Mouse (Mus musculus) CD4-positive, CD25-positive, alpha-beta regulatory T cell, adult 2 months (primary cell): ENCODE data around the gene Slc25a29.

ENCODE experiments used
- DNase-seq: peaks from one replicate; pipeline ENCODE4 v3.0.0-alpha.2; 2012; ENCODE audit warnings: low read depth, low spot score

Gene Slc25a29

DNA sequence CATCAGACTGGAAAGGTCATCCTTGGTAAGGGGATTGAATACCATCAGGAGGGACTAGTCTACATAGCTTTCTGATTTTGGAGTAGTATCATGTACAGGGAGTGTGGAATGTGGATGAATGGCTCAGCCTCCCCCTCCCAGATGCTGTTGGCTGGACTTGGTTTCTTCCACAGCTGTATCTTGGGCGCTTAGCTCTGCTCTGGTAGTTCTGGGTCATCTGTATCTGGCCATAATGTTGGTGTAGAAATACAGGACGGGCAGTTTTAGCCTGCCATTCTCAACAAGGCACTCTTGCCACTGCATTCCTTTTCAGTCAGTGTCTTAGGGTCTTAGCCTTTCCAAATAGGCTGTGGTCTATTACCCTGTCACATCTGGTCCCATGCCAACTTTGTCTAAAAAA, 34.1 kb downstream of the Slc25a29 start:
- no peak for DNase-seq

DNA sequence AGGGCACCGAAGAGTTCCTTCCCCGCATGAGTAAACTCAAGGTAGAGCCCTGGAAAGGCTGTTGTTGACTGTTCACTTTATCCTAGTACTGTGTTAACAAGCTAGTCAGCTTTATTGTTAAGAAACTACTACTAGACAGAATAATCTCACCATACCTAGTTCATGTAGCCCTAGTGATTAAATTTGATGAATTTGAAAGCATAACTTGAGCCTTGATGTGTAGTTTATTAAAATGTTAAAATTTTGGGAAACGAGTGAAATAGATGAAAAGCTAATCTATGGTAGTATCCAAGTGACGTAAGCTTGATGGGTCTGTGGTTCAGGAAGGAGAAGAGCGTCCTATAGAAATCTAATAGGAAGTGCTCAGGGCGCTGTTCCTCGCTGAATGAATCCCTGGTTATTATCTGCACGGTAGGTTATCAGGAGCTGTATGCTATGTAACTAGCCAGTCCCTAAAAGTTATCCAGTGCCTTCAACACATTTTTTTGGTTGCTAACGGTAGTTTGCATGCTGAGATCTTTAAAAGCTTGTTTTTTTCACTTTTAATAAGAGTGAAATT, 40.6 kb downstream of the Slc25a29 start:
- DNase-seq, result peak; percentile 22

DNA sequence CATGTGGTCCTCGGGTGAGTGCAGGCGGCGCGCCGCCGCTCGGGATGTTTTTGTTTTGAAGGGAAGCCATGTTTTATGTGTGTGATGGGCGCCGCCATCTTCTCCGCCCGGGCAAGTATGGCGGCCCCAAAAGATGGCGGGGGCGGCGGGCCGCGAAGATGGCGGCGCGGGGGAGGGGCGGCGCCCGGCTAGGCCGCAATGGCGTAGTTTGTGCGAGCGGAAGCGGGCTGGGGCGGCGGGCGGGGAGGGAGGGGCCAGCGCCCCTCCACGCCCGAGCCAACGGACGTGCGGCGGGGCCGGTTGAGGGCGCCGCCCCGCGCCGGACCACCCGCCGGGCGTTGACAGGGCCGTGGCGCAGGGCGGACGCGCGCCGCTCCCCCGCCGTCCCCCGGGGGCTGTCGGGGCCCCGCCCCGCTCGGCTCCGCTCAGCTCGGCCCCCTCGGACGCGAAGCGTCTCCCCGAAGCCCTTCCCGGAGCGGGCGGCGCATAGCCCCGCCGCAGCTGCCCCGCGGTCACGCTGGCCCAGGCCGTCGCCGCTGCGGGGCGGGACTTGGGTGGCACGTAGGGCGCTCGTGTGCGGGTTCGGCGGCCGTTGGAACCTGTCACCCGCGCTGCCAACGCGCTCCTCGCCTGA, 41.5 kb downstream of the Slc25a29 start:
- peak; percentile 95 for DNase-seq

DNA sequence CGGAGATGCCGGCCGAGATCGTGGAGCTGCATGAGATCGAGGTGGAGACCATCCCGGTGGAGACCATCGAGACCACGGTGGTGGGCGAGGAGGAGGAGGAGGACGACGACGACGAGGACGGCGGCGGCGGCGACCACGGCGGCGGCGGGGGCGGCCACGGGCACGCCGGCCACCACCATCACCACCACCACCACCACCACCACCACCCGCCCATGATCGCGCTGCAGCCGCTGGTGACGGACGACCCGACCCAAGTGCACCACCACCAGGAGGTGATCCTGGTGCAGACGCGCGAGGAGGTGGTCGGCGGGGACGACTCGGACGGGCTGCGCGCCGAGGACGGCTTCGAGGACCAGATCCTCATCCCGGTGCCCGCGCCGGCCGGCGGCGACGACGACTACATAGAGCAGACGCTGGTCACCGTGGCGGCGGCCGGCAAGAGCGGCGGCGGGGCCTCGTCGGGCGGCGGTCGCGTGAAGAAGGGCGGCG, 42.2 kb downstream of the Slc25a29 start:
- peak; percentile 53 for DNase-seq

DNA sequence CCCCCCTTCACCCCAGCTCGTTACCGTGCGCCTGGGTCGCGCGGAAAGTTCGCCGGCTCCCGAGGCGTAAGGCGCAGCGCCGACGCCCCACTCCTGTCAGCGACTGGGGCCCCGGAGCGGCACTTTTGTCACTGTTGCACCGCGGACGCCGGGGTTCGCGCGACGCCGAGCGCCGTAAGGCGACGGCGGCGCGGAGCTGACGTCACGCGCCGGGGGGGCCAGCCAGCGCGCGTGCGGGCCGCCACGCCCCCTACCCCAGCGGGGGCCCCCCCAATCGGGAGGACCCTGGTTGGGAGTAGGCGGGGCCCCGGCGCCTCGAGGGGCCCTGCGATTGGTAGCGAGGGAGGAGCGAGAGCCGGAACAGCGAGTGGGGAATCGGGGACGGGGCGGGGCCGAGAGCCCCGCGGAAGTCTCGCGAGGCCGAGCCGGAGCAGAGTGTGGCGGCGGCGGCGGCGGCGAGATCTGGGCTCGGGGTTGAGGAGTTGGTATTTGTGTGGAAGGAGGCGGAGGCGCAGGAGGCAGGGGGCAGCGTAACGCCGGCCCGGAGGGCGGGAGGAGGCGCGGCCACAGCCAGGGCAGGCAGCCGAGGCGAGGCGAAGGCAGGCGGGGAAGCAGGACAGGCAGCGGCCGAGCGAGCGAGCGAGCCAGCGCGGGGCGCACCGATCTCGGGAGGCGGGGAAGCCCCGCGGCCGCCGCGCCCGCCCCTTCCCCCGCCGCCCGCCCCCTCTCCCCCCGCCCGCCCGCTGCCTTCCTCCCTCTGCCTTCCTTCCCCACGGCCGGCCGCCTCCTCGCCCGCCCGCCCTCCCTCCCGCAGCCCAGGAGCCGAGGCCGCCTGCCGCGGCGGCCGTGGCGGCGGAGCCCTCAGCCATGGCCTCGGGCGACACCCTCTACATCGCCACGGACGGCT, 42.9 kb downstream of the Slc25a29 start, which contains the start of gene Yy1:
Yy1 (plus strand) TSS at position 428 of the 907 bp plus-strand sequence.
- peak; percentile 99 for DNase-seq

DNA sequence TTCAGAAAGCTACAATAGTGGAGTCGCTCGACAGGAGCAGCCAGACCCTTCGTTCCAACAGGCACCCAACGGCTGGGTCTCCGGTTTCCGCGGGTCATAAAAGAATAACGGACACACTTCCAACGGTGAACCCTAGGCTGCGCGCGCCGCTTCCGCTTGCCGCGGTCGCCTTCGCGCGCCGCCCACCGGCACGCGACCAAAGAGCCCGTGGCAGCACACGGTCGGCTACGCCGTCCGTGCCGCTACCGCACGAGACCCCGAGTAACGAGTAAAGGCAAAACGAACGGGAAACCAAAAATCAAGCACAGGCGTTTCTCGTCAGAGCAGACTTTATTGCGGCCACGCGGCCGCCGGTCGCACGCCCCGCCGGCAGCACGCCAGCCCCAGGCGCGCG, 43.5 kb downstream of the Slc25a29 start:
- peak; percentile 91 for DNase-seq

DNA sequence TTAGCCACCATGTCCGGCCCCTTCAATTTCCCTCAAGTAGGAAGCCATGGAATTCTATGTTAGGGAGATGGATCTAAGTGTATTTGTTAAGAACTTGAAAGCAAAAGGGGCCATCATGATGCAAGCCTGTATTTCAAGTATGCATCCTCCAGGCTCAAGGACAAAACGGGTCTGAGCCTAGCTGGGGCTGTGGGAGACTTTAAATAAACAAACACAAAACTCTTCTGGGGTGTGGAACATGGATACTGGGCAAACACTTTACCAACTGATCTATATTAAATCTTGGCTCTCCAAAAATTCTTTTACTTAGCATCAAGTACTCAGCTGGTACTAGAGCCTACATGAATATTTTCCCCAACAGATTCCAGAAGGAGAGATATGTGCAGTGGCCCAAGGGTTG, 48.4 kb downstream of the Slc25a29 start:
- no peak for DNase-seq

DNA sequence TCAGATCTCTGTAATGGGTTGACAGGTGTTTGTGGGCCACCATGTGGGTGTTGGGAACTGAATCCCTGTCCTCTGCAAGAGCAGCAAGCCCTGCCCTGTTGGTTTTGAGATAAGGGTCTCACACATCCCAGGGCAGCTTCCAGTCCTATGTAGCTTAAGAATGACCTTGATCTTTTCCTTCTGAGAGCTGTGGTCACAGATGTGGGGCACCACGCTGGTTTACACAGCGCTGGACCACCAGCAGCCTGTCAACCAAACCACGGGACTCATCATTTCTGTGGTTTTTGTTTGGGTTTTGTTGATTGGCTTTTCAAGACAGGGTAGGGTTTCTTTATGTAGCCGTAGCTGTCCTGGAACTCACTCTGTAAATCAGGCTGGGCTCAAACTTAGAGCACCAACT, 50.5 kb downstream of the Slc25a29 start:
- no peak for DNase-seq

DNA sequence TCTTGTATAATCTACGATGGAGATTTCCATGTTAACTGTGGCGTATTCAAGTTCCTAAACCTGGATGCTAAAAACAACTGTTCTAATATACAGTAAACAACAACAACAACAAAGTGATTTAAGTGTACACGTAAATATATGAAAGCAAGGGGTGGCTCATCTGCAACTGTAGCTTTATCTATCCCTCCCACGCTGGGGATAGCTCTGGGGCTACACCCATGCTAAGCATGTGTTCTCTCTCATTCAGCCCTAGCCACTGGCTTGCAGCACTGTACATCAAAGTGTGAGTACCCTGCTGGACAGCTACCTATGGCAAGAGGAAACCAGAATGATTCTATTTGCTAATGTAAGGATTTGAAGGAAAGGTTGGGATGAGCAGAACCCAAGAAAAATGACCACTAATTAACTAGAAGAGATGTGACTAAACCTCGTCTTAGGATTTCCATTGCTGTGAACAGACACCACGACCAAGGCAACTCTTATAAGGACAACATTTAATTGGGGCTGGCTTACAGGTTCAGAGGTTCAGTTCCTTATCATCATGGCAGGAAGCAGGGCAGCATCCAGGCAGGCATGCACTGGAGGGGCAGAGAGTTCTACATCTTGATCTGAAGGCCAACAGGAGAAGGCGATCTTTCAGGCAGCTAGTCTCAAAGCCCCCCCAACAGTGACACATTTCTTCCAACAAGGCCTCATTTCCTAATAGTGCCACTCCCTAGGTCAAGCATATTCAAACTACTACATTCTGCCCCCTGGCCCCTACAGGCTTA, 55.4 kb downstream of the Slc25a29 start:
- no peak for DNase-seq
